Mouse (Mus musculus) olfactory bulb, adult 2 months (tissue): ENCODE data around the gene Mthfd2.

Source experiments
- CTCF ChIP-seq: fragments of 200-500 bp; IDR thresholded peaks from 2 replicates; pipeline ENCODE4 v1.5.1; 2012; ENCODE audit warnings: low read depth, mild to moderate bottlenecking, low read length, moderate library complexity; ENCODE audit not compliant: insufficient read depth
- POLR2A ChIP-seq: fragments of 200-500 bp; IDR thresholded peaks from 2 replicates; pipeline ENCODE4 v1.6.1; 2012; ENCODE audit warnings: mild to moderate bottlenecking, low read depth, low read length, moderate library complexity; ENCODE audit not compliant: insufficient read depth

- no peak for TF ChIP-seq CTCF
- no peak for TF ChIP-seq POLR2A
Measured at GRCm38 (mm10) chr6:83326761-83327160, 1.1 kb upstream of the Mthfd2 start.
